Mouse (Mus musculus): ENCODE measurements at regions not wholly inside any gene's neighbourhood (a gene's known extent, or its start where the extent isn't known, plus 50 kb on each side); places are given as distances from the start of the nearest gene placed in this dataset.

DNA sequence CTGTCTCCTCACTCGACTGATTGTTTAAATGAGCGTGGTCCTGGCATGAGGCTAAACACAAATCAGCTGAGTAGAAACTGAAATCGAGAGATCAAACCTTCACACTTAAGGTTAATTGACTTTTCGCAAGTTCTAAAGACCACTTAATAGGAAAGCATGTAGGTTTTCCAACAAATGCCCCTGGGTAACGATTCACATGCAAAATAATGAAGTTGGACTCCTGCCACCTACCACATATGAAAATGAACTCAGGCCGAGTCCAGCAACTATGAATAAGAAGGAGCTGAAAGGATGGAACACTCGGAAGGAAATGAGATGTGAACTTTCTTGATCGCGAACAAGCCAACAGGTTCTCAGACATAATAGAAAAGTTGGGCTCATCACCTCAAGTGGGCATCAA is 812.0 kb downstream of the Tmem132b start:
- Histone ChIP-seq H3K4me3 (ENCODE audit: low read depth, low read length) (no peak overlapping the region), H3K27ac (replicated peaks; ENCODE audit: low read depth, low read length) (no peak overlapping the region), H3K27me3 (ENCODE audit: control insufficient read depth, insufficient read depth, low read length) (no peaks in the 10 kb centered on the region), H3K36me3 (replicated peaks; ENCODE audit: control insufficient read depth, insufficient read depth, low read depth, low read length) (no peaks in the 10 kb centered on the region), H3K9me3 (replicated peaks; ENCODE audit: control insufficient read depth, low read length) (no peaks in the 10 kb centered on the region), H3K9ac (replicated peaks; ENCODE audit: low read length) (no peak overlapping the region), H3K4me2 (ENCODE audit: low read depth, low read length) (no peak overlapping the region), H3K4me1 (ENCODE audit: control insufficient read depth, insufficient read depth, low read length) (no peaks in the 10 kb centered on the region)
- no peak for DNase-seq (ENCODE audit: low spot score)
- no peak for ATAC-seq (replicated peaks; ENCODE audit: insufficient number of reproducible peaks, low FRiP score, low TSS enrichment, low read depth)
- WGBS = 90% methylated on average over 9 of the region's 9 CpGs

GRCm38 (mm10) chr5:126350936-126351335 is 819.4 kb downstream of the Tmem132b start:
- Histone ChIP-seq H3K4me3 (ENCODE audit: low read depth, low read length) (no peak overlapping the region), H3K36me3 (replicated peaks; ENCODE audit: control insufficient read depth, insufficient read depth, low read depth, low read length) (no peaks in the 10 kb centered on the region), H3K9me3 (replicated peaks; ENCODE audit: control insufficient read depth, low read length) (no peaks in the 10 kb centered on the region), H3K4me2 (ENCODE audit: low read depth, low read length) (no peak overlapping the region), H3K9ac (replicated peaks; ENCODE audit: low read length) (no peak overlapping the region), H3K27me3 (ENCODE audit: control insufficient read depth, insufficient read depth, low read length) (no peaks in the 10 kb centered on the region), H3K27ac (replicated peaks; ENCODE audit: low read depth, low read length) (no peak overlapping the region), H3K4me1 (ENCODE audit: control insufficient read depth, insufficient read depth, low read length) (no peaks in the 10 kb centered on the region)
- ATAC-seq (replicated peaks; ENCODE audit: insufficient number of reproducible peaks, low FRiP score, low TSS enrichment, low read depth) (no peak), DNase-seq (ENCODE audit: low spot score) (no peak)
- 96% methylated on average over 2 of the region's 2 CpGs for WGBS

- WGBS = 81% methylated on average over 2 of the region's 2 CpGs
- Histone ChIP-seq H3K4me2 (ENCODE audit: low read depth, low read length) (no peak overlapping the region), H3K9me3 (replicated peaks; ENCODE audit: control insufficient read depth, low read length) (no peaks in the 10 kb centered on the region), H3K27ac (replicated peaks; ENCODE audit: low read depth, low read length) (no peak overlapping the region), H3K4me1 (ENCODE audit: control insufficient read depth, insufficient read depth, low read length) (no peaks in the 10 kb centered on the region), H3K9ac (replicated peaks; ENCODE audit: low read length) (no peak overlapping the region), H3K36me3 (replicated peaks; ENCODE audit: control insufficient read depth, insufficient read depth, low read depth, low read length) (no peaks in the 10 kb centered on the region), H3K4me3 (ENCODE audit: low read depth, low read length) (no peak overlapping the region), H3K27me3 (ENCODE audit: control insufficient read depth, insufficient read depth, low read length) (no peaks in the 10 kb centered on the region)
- no peak for ATAC-seq (replicated peaks; ENCODE audit: insufficient number of reproducible peaks, low FRiP score, low TSS enrichment, low read depth)
- no peak for DNase-seq (ENCODE audit: low spot score)
These were observed 837.9 kb downstream of the Tmem132b start for GRCm38 (mm10) chr5:126369436-126369835.

DNA sequence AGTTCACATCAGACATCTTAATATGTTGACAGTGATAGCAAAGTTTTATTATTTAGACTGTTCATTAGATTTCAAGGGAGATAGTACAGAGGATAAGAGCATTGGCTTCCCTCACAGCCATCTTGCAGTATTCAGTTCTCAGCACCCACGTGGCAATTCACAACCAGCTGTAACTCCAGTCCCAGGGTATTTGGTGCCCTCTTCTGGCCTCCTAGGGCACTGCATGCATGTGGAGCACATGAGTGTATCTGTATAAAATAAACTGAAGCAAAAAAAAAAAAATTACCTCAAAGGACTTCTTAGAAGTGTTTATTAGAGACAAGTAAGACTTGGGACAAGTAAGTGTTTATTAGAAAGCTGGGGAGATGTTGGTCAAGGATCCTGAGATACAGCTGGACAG is 849.3 kb upstream of the Tmem132c start:
- no peak for ATAC-seq (replicated peaks; ENCODE audit: insufficient number of reproducible peaks, low FRiP score, low TSS enrichment, low read depth)
- no peaks in the 10 kb centered on the region for H3K9me3 ChIP-seq (replicated peaks; ENCODE audit: control insufficient read depth, low read length)
- H3K4me2 ChIP-seq (ENCODE audit: low read depth, low read length) = no peak overlapping the region
- H3K27ac ChIP-seq (replicated peaks; ENCODE audit: low read depth, low read length) = no peak overlapping the region
- no peaks in the 10 kb centered on the region for H3K27me3 ChIP-seq (ENCODE audit: control insufficient read depth, insufficient read depth, low read length)
- DNase-seq (ENCODE audit: low spot score) = no peak
- no peaks in the 10 kb centered on the region for H3K4me1 ChIP-seq (ENCODE audit: control insufficient read depth, insufficient read depth, low read length)
- H3K9ac ChIP-seq (replicated peaks; ENCODE audit: low read length) = no peak overlapping the region
- H3K36me3 ChIP-seq (replicated peaks; ENCODE audit: control insufficient read depth, insufficient read depth, low read depth, low read length) = no peaks in the 10 kb centered on the region
- WGBS = 56% methylated on average over 1 of the region's 1 CpGs
- no peak overlapping the region for H3K4me3 ChIP-seq (ENCODE audit: low read depth, low read length)

GRCm38 (mm10) chr5:126395331-126395730 is 846.3 kb upstream of the Tmem132c start:
- Histone ChIP-seq H3K9ac (replicated peaks; ENCODE audit: low read length) (no peak overlapping the region), H3K9me3 (replicated peaks; ENCODE audit: control insufficient read depth, low read length) (no peaks in the 10 kb centered on the region), H3K27me3 (ENCODE audit: control insufficient read depth, insufficient read depth, low read length) (no peaks in the 10 kb centered on the region), H3K4me2 (ENCODE audit: low read depth, low read length) (no peak overlapping the region), H3K4me1 (ENCODE audit: control insufficient read depth, insufficient read depth, low read length) (no peaks in the 10 kb centered on the region), H3K36me3 (replicated peaks; ENCODE audit: control insufficient read depth, insufficient read depth, low read depth, low read length) (no peaks in the 10 kb centered on the region), H3K4me3 (ENCODE audit: low read depth, low read length) (no peak overlapping the region), H3K27ac (replicated peaks; ENCODE audit: low read depth, low read length) (no peak overlapping the region)
- ATAC-seq (replicated peaks; ENCODE audit: insufficient number of reproducible peaks, low FRiP score, low TSS enrichment, low read depth) = no peak
- DNase-seq (ENCODE audit: low spot score) = peak; percentile 14
- 46% methylated on average over 8 of the region's 8 CpGs for WGBS

GRCm38 (mm10) chr5:126431748-126432147 is 809.9 kb upstream of the Tmem132c start:
- Histone ChIP-seq H3K9ac (replicated peaks; ENCODE audit: low read length) (no peak overlapping the region), H3K36me3 (replicated peaks; ENCODE audit: control insufficient read depth, insufficient read depth, low read depth, low read length) (no peaks in the 10 kb centered on the region), H3K27me3 (ENCODE audit: control insufficient read depth, insufficient read depth, low read length) (no peaks in the 10 kb centered on the region), H3K4me2 (ENCODE audit: low read depth, low read length) (no peak overlapping the region), H3K9me3 (replicated peaks; ENCODE audit: control insufficient read depth, low read length) (no peaks in the 10 kb centered on the region), H3K27ac (replicated peaks; ENCODE audit: low read depth, low read length) (no peak overlapping the region), H3K4me3 (ENCODE audit: low read depth, low read length) (no peak overlapping the region), H3K4me1 (ENCODE audit: control insufficient read depth, insufficient read depth, low read length) (no peaks in the 10 kb centered on the region)
- DNase-seq (ENCODE audit: low spot score) = no peak
- ATAC-seq (replicated peaks; ENCODE audit: insufficient number of reproducible peaks, low FRiP score, low TSS enrichment, low read depth) = no peak
- WGBS = 90% methylated on average over 1 of the region's 1 CpGs

DNA sequence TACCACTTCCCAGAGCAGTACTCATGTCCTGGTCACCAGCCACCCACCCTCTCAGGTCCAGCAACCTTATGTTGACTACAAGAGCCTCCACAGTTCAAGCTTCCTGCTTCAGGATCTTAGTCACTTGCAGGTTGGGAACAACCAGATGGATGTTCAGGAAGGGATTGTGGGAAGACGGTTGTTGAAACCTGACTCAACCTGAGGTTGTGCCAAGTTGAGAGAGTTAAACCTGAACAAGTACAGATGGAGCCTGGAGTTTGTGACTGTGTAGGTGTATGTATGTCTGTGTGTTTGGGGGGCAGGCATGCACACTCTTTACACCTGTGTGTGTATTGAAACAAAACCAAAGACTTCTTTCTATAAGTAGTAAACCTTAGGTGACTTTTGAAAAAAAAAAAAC is 802.9 kb upstream of the Tmem132c start:
- H3K9me3 ChIP-seq (replicated peaks; ENCODE audit: control insufficient read depth, low read length) = no peaks in the 10 kb centered on the region
- no peak overlapping the region for H3K4me3 ChIP-seq (ENCODE audit: low read depth, low read length)
- no peak overlapping the region for H3K27ac ChIP-seq (replicated peaks; ENCODE audit: low read depth, low read length)
- WGBS = 93% methylated on average over 1 of the region's 1 CpGs
- H3K4me1 ChIP-seq (ENCODE audit: control insufficient read depth, insufficient read depth, low read length) = no peaks in the 10 kb centered on the region
- H3K27me3 ChIP-seq (ENCODE audit: control insufficient read depth, insufficient read depth, low read length) = no peaks in the 10 kb centered on the region
- no peaks in the 10 kb centered on the region for H3K36me3 ChIP-seq (replicated peaks; ENCODE audit: control insufficient read depth, insufficient read depth, low read depth, low read length)
- no peak overlapping the region for H3K9ac ChIP-seq (replicated peaks; ENCODE audit: low read length)
- H3K4me2 ChIP-seq (ENCODE audit: low read depth, low read length) = no peak overlapping the region
- DNase-seq (ENCODE audit: low spot score) = no peak
- ATAC-seq (replicated peaks; ENCODE audit: insufficient number of reproducible peaks, low FRiP score, low TSS enrichment, low read depth) = no peak

DNA sequence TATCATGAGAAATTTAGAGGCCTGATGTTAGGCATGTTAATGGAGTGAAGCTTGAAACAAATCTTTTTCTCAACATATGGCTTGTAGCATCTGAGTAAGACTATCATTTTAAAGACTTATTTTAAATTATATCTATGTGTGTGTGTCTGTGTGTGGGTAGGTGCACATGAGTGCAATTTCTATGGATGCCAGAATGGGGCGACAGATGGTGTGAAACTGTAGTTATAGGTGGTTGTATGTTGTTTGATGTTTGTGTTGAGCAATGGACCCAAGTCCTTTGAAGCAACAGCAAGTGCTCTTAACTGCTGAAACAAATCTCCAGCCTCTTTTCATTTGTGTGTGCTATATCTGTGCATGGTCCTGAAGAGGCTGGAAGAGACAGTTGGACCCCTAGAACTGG is 801.1 kb upstream of the Tmem132c start:
- Histone ChIP-seq H3K4me2 (ENCODE audit: low read depth, low read length) (no peak overlapping the region), H3K36me3 (replicated peaks; ENCODE audit: control insufficient read depth, insufficient read depth, low read depth, low read length) (no peaks in the 10 kb centered on the region), H3K9ac (replicated peaks; ENCODE audit: low read length) (no peak overlapping the region), H3K27me3 (ENCODE audit: control insufficient read depth, insufficient read depth, low read length) (no peaks in the 10 kb centered on the region), H3K9me3 (replicated peaks; ENCODE audit: control insufficient read depth, low read length) (no peaks in the 10 kb centered on the region), H3K4me3 (ENCODE audit: low read depth, low read length) (no peak overlapping the region), H3K27ac (replicated peaks; ENCODE audit: low read depth, low read length) (no peak overlapping the region), H3K4me1 (ENCODE audit: control insufficient read depth, insufficient read depth, low read length) (no peaks in the 10 kb centered on the region)
- 90% methylated on average over 1 of the region's 1 CpGs for WGBS
- DNase-seq (ENCODE audit: low spot score) = no peak
- ATAC-seq (replicated peaks; ENCODE audit: insufficient number of reproducible peaks, low FRiP score, low TSS enrichment, low read depth) = no peak

GRCm38 (mm10) chr5:126475761-126476160 is 765.8 kb upstream of the Tmem132c start:
- no peak for DNase-seq (ENCODE audit: low spot score)
- no peak for ATAC-seq (replicated peaks; ENCODE audit: insufficient number of reproducible peaks, low FRiP score, low TSS enrichment, low read depth)
- 87% methylated on average over 3 of the region's 3 CpGs for whole genome bisulfite sequencing
- no peaks in the 10 kb centered on the region for H3K4me1 ChIP-seq (ENCODE audit: control insufficient read depth, insufficient read depth, low read length)
- no peaks in the 10 kb centered on the region for H3K9me3 ChIP-seq (replicated peaks; ENCODE audit: control insufficient read depth, low read length)
- H3K27ac ChIP-seq (replicated peaks; ENCODE audit: low read depth, low read length) = no peak overlapping the region
- no peak overlapping the region for H3K4me3 ChIP-seq (ENCODE audit: low read depth, low read length)
- H3K4me2 ChIP-seq (ENCODE audit: low read depth, low read length) = no peak overlapping the region
- no peaks in the 10 kb centered on the region for H3K36me3 ChIP-seq (replicated peaks; ENCODE audit: control insufficient read depth, insufficient read depth, low read depth, low read length)
- no peaks in the 10 kb centered on the region for H3K27me3 ChIP-seq (ENCODE audit: control insufficient read depth, insufficient read depth, low read length)
- no peak overlapping the region for H3K9ac ChIP-seq (replicated peaks; ENCODE audit: low read length)

Data from embryonic facial prominence, embryonic 11.5 days (tissue).